Mouse (Mus musculus) thymus, adult 18-20 months (tissue): ENCODE data around the gene Keap1.
"Not testable (repeated sequence)": the region's sequence is repeated elsewhere in the genome, so short reads cannot be mapped to it uniquely, and the experiment has no call there.

Source experiments
- DNase-seq, 2 experiments: peaks; one replicate each; pipeline ENCODE4 v3.0.0; 2022; ENCODE audit warnings: mixed read lengths in 2 of 2

Gene Keap1

GRCm38 (mm10) chr9:21261831-21262230 lies 22.7 kb upstream of the Keap1 start:
- no peak for DNase-seq

GRCm38 (mm10) chr9:21260491-21261040 lies 21.4 kb upstream of the Keap1 start:
- no peak for DNase-seq

- not testable (repeated sequence) for DNase-seq
Observed at GRCm38 (mm10) chr9:21256349-21256748, 17.2 kb upstream of the Keap1 start.

GRCm38 (mm10) chr9:21254690-21255089 lies 15.5 kb upstream of the Keap1 start:
- no peak for DNase-seq

- DNase-seq: no peak
Observed at GRCm38 (mm10) chr9:21251116-21251735, 12.1 kb upstream of the Keap1 start.

- no peak for DNase-seq
Observed at GRCm38 (mm10) chr9:21250509-21250908, 11.3 kb upstream of the Keap1 start.

GRCm38 (mm10) chr9:21249629-21250508 lies 10.7 kb upstream of the Keap1 start:
- no peak for DNase-seq

GRCm38 (mm10) chr9:21248326-21248725 lies 9.2 kb upstream of the Keap1 start, which contains the start of gene S1pr5:
S1pr5 (minus strand) TSS chr9:21248443.
- DNase-seq: no peak

GRCm38 (mm10) chr9:21246342-21246741 lies 7.2 kb upstream of the Keap1 start:
- DNase-seq: no peak

- DNase-seq: no peak
Observed at GRCm38 (mm10) chr9:21245113-21245487, 5.9 kb upstream of the Keap1 start.

- DNase-seq: no peak
Observed at GRCm38 (mm10) chr9:21244428-21245112, 5.4 kb upstream of the Keap1 start.

- no peak for DNase-seq
Observed at GRCm38 (mm10) chr9:21243826-21244427, 4.8 kb upstream of the Keap1 start.

- DNase-seq: peak; percentile 59 to 70
Observed at GRCm38 (mm10) chr9:21241343-21241742, 2.2 kb upstream of the Keap1 start.

GRCm38 (mm10) chr9:21239465-21239848 lies 296 bp upstream of the Keap1 start:
- DNase-seq: no peak

GRCm38 (mm10) chr9:21238004-21238732 lies 993 bp downstream of the Keap1 start:
- no peak for DNase-seq

GRCm38 (mm10) chr9:21237368-21238003 lies 1.7 kb downstream of the Keap1 start:
- DNase-seq: peak; percentile 38 to 53

GRCm38 (mm10) chr9:21236991-21237367 lies 2.2 kb downstream of the Keap1 start:
- no peak for DNase-seq

- no peak for DNase-seq
Observed at GRCm38 (mm10) chr9:21235341-21235740, 3.8 kb downstream of the Keap1 start.

- no peak for DNase-seq
Observed at GRCm38 (mm10) chr9:21233805-21234204, 5.4 kb downstream of the Keap1 start.

- DNase-seq: no peak
Observed at GRCm38 (mm10) chr9:21233366-21233765, 5.8 kb downstream of the Keap1 start.

- DNase-seq: no peak
Observed at GRCm38 (mm10) chr9:21232867-21233266, 6.3 kb downstream of the Keap1 start.

GRCm38 (mm10) chr9:21231551-21231950 lies 7.6 kb downstream of the Keap1 start:
- no peak for DNase-seq
